Mouse (Mus musculus): Measurements from ENCODE around the gene Dram1.

DNA sequence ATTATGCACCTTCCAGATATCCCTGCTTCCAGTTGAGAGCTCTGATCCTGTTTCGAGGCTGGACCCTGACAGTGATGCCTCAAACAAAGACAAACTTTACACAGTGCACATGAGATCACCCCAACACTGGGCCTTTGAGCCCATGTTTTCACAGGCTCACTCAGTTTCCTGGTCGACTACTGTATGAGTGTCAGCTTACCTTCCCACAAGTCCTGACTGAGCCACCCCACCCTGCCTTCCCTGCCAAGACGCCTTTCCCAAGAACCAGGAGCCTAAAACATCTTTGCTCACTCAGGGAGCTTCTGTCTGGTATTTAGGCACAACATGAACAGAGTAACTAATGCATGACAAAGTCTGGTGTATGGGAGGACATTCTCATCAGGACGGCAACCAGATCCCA, 9.6 kb downstream of the Dram1 start:
- TF ChIP-seq POLR2A (IDR thresholded peaks at IDR 0.05; ENCODE audit: low read depth, low read length) (no peak), CTCF (IDR thresholded peaks at IDR 0.05; ENCODE audit: borderline replicate concordance, insufficient read depth, low read length) (no peak)
